Mouse (Mus musculus) layer of hippocampus, postnatal 25 days (tissue): Measurements from ENCODE around the gene Calm1. TPM values are rescaled to one million over a fixed set of nuclear protein-coding genes. Genes with fewer than 3 reads are reported as not detected.

Experiments used
- DNase-seq, 2 experiments: peaks; one replicate each; pipeline ENCODE4 v3.0.0; 2022; ENCODE audit warnings: mixed read lengths in 2 of 2, low spot score in 1 of 2; ENCODE audit errors: extremely low spot score in 1 of 2
- total RNA-seq, 2 experiments: library from RNA; stranded (reverse); gene quantifications; 2 replicates each; pipeline ENCODE4 v1.2.3; 2021

The Calm1 gene
- total RNA-seq, 2 experiments from 2014 or later: 1,915 to 2,063 TPM

DNA sequence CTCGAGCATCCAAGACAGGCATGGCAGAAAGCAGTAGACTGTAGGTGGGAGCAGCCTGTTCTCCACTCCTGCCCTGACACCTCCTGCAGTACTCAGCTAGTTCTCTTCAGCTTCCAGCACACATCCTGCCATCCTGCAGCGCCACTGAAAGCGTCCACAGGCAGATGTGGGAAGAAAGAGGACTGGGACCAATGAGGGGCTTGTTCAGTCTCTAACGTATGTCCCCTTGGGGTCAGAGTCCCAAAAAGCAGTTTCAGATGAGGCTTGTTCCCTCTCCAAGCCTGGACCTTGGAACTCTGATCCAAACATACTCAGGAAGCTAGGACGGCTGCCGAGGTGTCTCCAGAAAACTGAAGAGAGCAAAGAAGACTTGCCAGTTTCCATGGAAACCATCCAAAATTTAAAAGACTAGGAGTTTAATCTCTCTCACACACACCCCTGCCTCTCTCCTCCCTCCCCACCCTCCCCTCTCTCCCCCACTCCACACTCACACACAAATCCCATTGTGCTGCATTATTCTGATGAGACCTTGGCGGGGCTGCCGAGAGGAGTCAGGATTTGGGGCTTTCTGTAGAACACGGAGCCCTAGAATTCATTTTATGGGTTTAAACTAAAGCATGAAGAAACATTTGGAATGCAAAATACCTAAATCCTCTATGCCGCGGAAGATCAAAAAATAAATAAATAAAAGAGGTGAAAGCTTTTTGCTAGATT lies 22.5 kb downstream of the Calm1 start:
- DNase-seq: no peak

DNA sequence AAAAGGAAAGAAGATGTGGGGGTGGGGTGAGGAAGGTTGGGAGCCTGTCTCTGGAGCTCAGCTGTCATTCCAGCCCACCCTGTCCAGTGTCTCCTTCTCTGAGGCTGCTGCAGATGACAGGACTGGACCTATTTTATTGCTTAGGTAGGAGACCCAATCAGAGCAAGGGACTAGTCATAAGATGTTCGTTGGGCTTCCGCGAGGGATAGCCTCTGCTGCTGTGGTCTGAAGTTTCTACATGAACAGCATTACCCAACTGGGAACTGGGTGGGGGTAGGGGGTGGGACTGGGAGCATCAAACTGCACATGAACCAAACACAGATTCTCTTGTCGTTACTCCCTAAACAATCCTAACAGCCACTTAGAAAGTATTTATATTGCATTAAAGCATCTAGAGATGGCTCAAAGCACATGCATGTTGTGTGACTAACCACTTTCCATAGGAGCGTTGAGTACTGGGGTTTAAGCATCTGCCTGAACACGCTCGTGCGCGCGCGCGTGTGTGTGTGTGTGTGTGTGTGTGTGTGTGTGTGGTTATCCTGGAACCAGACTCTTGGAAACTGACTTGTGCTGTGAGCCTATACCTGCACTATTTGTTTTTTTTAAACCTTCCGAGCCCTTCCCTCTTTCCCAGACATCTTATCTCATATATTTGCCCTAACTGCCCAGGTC lies 23.2 kb downstream of the Calm1 start:
- no peak for DNase-seq

DNA sequence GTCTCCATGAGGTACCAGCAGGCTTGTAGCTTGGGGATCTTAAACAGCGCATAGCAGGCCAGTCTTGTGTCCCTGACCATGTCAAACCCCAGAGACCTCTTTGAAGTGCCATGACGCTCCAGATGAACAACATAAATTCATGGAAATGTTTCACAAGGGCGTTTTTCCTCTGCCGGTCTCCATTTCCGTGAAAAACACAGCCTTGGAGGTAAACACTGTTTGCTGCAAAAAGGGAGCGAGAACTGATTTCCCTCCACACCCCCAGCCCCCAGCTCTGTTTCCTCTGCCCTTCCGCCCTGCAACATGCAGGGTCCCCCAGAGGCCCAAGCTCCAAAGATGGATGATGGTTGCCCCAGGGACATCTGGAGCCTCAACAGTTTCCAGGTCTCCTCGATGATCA lies 24.3 kb downstream of the Calm1 start:
- no peak for DNase-seq

DNA sequence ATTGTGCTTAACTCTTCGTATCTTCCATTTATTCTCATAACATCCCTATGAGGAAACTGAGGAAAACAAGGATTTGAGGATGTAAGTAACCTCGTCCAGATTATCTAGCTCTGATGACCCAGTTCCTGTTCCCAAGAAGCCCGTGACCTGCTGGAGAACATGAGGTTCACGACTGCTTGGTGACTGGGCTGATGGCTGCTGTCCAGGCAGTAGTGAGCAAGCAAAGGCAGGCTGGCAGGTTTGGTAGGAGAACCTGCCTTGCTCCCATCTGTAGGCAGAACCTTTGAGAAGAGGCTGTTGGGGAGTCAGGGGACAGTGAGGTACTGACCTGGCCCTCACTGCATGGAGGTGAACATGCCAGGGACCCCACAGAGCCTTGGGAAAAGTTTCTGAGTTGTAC lies 26.0 kb downstream of the Calm1 start:
- DNase-seq: no peak

DNA sequence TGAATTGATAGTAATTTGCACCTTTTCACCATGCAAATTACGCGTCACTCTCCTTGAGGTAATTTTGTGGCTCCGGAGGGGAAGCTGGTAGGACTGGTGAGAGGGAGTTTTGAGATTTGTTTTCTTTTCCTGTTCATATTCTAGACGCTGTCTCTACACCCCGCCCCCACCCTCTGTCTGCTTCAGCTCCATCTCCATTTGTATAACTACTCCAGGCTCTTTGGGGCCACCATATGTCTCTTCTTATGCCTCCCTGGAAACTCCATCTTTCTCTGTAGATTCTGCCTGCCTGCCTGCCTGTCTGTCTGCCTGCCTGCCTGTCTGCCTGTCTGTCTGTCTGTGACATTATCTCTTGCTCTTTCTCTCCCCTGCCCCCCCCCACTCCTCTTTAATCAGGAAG lies 26.8 kb downstream of the Calm1 start:
- DNase-seq: no peak

DNA sequence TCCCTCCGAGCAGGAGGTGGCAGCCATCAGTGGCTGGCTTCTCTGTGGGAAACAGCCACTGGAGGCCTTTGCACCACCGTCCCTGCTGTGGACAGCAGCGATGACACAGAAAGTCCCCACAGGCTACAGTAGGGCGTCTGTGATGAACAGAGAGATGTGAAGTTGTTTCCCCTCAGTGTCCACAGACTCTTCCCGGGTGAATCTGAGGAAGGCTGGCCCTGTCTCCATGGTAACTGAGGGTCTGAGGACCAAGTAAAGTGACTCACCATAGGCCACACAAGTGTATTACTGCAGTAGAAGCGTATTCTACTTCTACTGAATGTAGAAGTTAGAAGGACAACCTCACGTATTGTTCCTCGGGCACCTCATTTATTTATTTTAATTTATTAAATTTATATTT lies 27.4 kb downstream of the Calm1 start:
- no peak for DNase-seq

DNA sequence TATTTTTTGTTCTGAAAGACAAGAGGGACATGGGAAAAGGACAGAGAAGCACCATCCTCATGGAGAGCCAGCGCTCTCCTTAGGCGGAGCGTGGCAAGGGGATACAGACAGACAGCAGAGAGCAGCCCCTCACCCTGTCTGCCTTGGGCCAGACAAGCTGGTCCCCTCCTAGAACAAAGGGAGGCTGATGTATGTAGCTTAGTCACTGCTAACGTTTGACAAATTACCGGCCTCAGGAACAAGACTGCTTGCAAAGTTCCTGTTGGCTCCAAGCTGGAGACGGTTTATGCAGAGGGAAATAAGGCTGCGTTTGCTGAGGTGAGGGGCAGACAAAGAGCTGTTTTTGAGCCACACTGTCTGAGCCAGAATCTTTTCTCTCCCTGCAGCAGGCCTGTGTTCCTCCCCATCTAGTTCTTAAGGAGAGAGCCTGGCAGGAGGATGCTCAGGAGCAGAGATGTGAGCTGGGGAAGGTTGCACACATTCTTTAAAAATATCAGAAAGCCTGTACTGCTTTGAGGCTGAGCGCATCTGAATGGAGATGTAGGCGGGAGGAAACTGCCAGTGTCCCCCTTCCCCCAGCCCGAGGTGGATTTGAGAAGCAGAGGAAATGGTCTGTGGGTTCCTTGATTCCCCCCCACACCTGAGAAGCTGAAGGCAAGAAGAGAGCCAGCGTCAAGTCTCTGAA lies 28.9 kb downstream of the Calm1 start:
- DNase-seq: no peak

DNA sequence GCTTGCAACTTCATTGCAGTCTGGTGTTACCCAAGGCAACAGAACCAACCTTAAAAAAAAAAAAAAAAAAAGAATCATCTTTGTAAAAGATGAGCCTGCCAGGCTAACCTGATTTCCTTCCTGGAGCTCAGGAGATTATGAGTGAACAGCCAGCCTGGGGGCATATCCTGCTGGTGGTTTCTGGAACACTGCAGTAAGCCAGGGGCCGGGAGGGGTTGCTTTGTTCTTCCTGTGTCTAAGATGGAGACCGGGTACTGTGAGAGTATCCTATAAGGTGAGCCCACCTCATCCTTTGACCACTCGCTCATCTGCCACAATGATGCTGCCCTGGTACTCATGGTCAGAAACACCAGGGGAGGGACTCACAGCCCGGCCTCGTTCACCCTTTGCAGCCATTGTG lies 35.0 kb downstream of the Calm1 start:
- DNase-seq: no peak

DNA sequence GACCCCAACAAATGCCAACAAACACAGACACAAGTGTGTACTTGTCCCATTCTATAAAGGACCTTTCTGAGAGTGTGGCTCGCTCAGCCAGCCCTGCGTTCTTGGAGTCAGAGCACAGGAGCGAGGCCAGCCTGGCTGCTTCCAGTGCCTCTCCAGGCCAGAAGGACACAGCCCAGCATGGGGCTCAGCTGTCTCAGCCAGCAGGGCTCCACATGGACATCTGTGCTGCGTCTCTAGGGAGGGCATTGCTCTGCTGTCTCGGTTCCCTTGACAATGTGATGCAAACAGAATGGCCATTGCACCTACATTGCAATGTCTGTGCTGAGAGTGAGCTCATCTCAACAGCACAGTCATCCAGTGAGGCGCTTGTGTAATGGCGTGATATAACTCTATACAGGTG lies 35.7 kb downstream of the Calm1 start:
- DNase-seq: no peak

DNA sequence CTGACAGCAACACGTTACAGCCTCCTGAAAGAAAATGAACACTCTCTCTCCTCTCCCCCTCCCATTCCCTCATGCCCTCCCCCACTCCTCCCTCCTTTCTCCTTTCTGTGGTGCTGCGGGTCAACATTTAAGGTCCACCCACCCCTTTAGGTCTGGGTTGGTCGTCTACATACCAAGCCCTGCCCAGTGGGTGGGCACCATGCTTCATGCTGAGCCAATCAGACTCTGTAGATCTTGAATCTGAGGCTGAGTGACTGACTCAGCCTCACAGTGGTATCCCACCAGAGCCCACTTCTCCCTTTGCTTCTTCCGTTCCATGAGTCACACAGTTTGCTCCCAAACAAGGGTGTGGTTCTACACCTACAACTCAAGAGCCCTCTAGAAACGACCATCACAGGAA lies 36.2 kb downstream of the Calm1 start:
- no peak for DNase-seq

DNA sequence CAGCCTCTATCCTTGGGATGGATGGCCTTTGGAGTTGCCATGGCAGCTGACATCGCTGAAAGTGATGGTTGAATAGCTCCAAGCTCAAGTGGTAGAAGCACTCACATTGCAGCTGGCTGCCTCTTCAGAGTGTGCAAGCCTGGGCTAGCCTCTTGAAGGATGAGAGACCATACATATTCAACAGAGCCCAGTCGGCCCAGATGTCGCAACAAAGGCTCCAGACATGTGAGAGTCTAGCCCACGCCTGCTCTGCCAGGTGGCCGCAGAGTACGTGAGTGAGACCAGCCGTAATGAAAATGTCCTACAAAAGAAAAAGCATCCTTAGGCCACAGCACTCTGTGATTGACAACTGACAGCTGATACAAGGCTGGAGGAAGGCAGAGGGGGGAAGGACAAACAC lies 40.2 kb downstream of the Calm1 start:
- no peak for DNase-seq

DNA sequence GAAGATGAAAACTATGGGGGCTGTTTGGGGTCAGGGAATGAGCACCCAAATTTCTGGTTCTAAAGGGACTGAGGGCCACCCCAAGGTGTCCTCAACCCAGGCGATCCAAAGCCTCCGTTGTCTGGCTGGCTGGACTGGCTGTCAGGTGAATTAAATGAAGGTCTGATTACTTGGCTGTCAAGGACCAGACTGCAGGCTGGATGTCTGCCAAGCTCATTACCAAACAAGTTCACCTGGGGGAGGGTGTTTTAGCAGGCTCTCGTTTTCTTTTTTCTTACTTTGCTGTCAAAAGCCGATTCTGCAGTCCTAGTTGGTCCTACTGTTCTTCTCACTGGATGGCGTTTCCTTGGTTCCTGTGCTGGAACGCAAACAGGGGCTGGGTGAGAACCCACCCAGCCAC lies 40.6 kb downstream of the Calm1 start:
- no peak for DNase-seq

DNA sequence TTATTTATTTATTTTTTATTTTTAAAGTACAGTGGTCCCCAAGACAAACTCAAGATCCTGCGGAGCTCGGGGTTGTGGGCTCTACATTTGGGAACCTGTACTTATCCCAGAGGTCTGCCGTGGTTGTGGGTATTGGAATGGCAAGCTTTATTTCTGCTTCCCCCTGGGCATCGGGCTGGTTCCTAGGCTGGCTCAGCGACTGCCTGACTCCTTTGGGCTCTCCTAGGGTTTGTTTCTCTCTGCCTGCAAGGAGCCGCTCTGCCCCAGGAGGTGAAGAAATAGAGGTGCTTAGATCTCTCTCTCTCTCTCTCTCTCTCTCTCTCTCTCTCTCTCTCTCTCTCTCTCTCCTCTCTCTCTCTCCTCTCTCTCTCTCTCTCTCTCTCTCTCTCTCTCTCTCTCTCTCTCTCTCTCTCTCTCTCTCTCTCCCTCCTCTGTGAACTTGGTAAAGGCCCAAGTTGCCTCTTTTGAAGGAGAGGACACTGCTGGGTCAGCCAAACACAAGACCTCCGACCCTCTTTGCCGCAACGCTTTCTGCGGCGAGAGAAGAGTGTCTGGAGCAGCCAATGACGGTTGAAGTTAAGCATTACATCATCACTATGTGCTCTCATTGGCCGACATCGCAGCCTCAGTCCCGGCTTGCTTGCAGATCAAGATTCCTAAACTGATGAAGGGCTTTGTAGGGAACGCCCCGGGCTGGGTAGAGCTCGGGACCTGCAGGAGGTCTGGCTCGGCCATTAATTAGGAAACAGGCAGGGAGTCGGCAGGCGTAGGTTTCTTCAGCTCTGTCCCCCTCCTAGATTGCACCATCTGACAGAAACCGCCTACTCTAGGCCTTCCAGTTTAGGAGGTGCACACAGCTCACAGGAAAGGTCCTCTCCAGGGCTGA lies 42.9 kb downstream of the Calm1 start:
- peak in 1 of 2 experiments; percentile 47 for DNase-seq

DNA sequence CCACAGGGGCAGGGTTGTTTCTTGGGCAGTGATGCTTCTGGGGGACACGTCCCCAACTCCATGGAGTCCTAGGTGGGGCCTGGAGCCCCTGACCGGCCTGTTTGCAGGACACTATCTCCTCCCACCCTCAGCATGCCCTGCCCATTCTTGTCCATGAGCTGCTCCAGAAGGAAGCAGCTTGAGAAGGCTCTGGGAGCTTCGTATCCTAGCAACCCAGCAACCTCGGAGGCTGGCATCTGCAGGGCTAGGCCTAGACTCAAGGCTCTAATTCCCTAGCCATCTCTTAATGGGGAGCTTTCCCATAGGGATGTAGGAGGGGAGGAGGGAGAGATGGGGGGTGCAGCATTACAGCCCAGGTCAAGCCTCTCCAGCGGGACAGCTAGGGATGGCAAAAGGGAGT lies 45.3 kb downstream of the Calm1 start:
- no peak for DNase-seq

DNA sequence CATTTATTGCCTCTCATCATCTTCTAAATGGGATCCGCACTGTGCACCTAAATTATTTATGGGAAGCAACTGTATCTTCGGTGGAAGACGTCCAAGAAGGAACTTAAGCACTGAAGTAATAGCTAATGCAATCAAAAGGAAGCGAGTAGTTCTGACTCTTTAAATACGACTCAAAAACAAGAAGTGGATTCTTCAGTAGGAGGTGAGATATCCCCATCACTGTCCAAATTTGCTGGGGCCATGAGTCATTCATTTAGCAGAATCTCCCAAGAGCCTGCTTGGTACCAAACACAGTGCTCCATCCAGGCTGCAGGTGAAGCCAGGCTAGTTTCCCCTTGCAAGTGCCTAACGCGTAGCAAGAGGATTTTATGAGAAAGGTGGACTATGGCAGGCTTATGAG lies 49.9 kb downstream of the Calm1 start:
- DNase-seq: no peak

DNA sequence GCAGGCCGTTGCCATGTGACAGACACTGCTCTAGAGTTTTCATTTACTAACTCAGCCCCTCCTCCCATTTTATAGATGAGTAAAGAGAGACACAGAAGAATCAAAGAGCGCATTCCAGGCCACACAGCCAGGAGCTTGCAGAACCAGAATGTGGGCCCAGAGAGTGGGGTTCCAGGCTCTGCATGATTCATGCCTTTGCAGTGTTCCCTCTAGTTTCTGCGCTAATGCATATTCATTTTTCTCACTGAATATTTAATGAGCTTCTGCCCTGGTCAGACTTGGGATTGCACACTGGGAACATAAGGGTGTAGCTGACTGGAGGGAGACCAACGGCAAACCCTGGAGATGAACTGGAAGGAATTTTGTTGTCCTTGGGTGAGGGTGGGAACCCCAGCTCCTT lies 55.2 kb downstream of the Calm1 start:
- DNase-seq: no peak

DNA sequence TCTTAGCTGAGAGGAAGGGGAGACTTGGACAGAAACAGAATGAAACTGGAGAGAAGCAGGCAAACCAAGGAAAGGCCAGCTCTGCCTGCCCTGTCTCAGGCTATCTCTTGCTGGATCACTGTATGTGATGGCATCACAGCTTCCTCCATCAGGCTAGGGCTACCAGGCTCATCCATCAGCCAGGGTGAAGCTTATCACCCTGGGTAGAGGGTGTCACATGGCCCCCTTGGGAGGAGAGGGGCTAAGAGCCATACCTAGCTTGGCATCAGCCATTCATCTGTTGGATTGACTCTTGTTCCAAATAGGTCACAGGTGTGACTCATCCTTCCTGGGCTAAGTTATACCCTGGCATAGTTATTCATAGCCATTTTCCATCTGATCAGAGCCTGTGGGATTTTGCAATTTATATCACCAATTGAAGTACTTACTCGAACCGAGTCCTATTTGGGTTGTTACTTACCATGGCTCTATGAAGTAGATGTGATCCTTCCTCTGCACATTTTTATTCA lies 56.3 kb downstream of the Calm1 start:
- no peak for DNase-seq

DNA sequence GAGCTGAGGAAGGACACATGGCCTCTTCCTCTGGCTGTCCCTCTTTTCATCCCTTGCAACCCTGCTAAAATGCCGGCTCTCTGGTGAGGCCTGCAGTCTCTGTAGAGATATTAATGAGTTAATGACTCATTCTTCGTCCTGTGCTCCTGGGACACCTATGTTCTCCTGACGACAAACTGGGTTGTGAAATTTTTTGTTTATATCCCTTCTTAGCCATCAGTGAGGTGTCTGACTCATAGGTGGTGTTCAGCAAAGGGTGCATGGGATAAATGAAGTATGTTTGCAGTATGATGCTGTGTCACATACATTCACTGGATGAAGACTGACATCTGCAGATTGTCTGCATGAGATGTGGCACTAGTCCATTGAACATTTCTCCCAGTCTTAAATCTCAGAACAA lies 58.5 kb downstream of the Calm1 start:
- no peak for DNase-seq
